Mouse (Mus musculus) thymus, postnatal 14 days (tissue): Measurements from ENCODE around the gene Hbb-bh1.
"Not testable (repeated sequence)": the region's sequence is repeated elsewhere in the genome, so short reads cannot be mapped to it uniquely, and the experiment has no call there.

Source experiments
- DNase-seq: peaks from one replicate; pipeline ENCODE4 v3.0.0; 2021

Gene Hbb-bh1

DNA sequence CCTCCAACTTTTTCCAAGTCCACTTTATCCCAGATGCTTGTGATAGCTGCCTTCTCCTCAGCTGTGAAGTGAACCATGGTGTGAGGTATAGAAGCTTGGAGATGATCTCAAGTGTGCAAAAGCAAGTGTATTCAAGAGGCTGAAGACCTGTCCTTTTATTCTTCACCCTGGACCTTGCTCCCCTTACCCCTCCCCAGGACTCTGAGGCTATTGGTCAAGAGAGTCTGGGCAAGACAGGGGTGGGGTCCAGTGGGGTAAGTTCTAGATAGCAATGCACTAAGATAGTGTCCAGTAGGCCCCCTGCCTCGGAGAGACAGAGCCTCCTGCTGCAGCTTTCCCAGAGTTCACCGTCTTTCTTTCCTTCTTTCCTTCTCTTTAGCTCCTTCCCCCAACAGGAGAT, at the start of gene Hbb-bh1:
Gene Hbb-bh1 (minus strand): TSS at position 131 of the 400 bp plus-strand sequence.
- DNase-seq = no peak

GRCm38 (mm10) chr7:103886152-103886551, 43.2 kb upstream of the Hbb-bh1 start, which contains the start of gene Olfr66:
Gene Olfr66, minus strand, starts transcription at chr7:103886252.
- DNase-seq = no peak

GRCm38 (mm10) chr7:103877093-103877492, 34.1 kb upstream of the Hbb-bh1 start:
- no peak for DNase-seq

GRCm38 (mm10) chr7:103874451-103874850, 31.5 kb upstream of the Hbb-bh1 start:
- DNase-seq = no peak

- no peak for DNase-seq
Observed at GRCm38 (mm10) chr7:103873064-103873463, 30.1 kb upstream of the Hbb-bh1 start.

GRCm38 (mm10) chr7:103870667-103871066, 27.7 kb upstream of the Hbb-bh1 start:
- DNase-seq = no peak

- DNase-seq = no peak
Observed at GRCm38 (mm10) chr7:103865716-103866115, 22.8 kb upstream of the Hbb-bh1 start.

- DNase-seq = no peak
Observed at GRCm38 (mm10) chr7:103861531-103861930, 18.6 kb upstream of the Hbb-bh1 start.

- DNase-seq = no peak
Observed at GRCm38 (mm10) chr7:103860855-103861254, 17.9 kb upstream of the Hbb-bh1 start.

- DNase-seq = no peak
Observed at GRCm38 (mm10) chr7:103859076-103859475, 16.1 kb upstream of the Hbb-bh1 start.

- no peak for DNase-seq
Observed at GRCm38 (mm10) chr7:103854669-103855068, 11.7 kb upstream of the Hbb-bh1 start.

DNA sequence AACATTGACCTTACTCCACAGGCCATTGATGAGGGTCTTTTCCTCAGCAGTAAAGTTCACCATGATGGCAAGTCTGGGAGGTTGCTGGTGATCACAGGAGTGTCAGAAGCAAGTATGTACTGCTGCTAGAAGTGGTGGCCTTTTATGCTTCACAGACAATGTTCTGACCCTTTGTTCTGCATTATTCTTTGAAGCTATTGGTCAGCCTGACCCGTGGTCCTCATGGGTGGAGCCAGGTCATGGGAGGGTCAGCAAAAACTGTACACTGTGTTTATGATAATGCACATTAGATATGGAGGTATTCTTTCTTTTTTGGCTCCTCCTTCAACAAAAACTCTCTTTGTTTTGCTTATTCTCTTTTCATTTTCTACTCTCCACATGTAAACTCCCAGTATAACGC, 10.1 kb upstream of the Hbb-bh1 start, which contains the start of gene Hbb-y:
Gene Hbb-y (minus strand): TSS at position 127 of the 400 bp plus-strand sequence.
- no peak for DNase-seq

DNA sequence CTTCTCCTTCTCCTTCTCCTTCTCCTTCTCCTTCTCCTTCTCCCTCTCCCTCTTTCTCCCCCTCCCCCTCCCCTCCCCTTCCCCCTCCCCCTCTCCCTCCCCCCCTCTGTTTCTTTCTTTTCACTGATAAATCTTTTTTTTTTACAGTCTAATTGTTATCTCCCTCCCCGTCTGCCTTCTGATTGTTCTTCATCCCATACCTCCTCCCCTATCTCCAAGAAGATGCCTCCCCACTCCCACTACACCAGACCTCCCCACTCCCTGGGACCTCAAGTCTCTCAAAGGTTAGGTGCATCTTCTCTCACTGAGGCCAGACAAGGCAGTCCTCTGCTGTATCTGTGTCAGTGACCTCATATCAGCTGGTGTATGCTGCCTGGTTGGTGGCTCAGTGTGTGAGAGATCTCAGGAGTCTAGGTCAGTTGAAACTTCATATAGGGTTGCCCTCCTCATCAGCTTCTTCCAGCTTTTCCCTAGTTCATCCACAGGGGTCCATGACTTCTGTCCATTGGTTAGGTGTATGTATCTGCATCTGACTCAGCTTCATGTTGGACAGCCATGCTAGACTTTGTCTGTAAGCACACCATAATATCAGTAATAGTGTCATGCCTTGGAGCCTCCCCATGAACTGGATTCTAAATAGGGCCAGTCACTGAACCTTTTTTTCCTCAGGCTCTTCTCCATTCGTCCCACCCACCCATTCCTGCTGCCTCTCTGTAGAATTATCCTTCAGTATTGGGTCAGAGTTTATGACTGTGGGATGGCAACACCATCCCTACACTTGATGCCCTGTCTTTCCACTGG, 1.8 kb upstream of the Hbb-bh1 start:
- no peak for DNase-seq

DNA sequence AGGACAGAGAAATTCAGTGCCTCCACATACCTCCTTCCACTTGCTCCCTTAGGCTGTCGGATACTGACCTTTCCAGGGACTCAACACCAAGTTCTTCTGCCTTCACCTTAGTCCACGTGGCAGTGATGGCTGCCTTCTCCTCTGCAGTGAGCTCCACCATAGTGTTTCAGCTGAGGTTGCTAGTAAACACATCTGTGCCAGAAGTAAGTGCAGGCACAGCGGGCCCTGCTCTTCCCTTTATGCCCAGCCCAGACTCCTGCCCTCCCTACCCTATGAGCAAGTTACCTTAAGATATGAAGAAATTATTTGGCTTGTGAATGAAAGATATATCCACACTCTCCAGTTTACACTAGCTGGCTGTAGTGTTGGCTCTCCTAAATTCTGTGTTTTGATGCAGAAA, 2.7 kb downstream of the Hbb-bh1 start, which contains the start of gene Hbb-bh2:
Gene Hbb-bh2 (minus strand): TSS at position 253 of the 400 bp plus-strand sequence.
- DNase-seq = no peak

GRCm38 (mm10) chr7:103827808-103828207, 15.2 kb downstream of the Hbb-bh1 start, which contains the start of gene Hbb-bs:
Gene Hbb-bs, minus strand, starts transcription at chr7:103828096.
- DNase-seq = no peak

DNA sequence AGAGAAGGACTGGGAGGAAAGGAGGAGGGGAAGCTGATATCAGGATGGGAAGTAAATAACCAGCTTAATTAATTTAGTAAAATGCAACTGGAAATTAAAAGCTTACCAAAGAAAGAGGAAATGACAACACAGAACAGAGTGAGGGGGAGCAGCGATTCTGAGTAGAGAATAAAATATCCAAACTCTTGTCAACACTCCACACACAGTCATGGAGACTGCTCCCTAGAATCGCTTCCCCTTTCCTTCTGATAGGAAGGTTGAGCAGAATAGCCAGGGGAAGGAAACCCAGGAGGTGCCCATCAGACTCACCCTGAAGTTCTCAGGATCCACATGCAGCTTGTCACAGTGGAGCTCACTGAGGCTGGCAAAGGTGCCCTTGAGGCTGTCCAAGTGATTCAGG, 15.8 kb downstream of the Hbb-bh1 start:
- DNase-seq = not testable (repeated sequence)

DNA sequence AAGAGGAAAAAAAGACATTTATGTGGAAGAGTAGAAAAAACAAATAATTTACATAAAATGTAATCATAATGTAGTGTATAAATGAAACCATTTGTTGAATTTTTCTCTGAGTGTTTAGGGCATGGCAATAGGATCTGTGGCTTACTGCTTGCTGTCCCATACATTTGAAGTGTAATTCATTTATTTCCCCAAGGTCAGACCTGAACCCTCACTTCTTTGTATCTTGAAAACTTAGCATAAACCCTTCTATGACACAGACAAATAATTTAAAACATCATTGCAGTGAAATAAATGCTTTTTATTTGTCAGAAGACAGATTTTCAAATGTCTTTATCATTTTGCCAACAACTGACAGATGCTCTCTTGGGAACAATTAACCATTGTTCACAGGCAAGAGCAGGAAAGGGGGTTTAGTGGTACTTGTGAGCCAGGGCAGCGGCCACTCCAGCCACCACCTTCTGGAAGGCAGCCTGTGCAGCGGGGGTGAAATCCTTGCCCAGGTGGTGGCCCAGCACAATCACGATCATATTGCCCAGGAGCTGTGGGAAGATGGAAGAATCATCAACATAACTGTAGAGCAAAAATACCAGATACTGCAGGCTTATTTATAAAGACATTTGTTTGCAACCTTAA, 16.6 kb downstream of the Hbb-bh1 start:
- no peak for DNase-seq

GRCm38 (mm10) chr7:103825536-103826254, 17.3 kb downstream of the Hbb-bh1 start:
- no peak for DNase-seq

GRCm38 (mm10) chr7:103824597-103824996, 18.4 kb downstream of the Hbb-bh1 start:
- DNase-seq = no peak

GRCm38 (mm10) chr7:103815085-103815484, 27.9 kb downstream of the Hbb-bh1 start:
- not testable (repeated sequence) for DNase-seq

DNA sequence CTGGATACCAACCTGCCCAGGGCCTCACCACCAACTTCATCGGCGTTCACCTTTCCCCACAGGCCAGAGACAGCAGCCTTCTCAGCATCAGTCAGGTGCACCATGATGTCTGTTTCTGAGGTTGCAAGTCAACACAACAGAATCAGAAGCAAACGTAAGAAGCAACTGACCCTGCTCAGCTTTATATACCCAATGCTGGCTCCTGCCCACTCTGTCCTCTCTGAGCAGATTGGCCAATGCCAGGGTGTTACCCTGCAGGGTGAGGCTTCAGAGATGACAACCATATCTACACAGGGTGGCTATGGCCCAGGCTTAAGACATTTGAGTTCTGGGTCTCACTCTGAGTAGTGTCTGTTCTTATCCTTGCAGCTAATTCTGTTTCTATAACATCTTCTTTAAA, 29.2 kb downstream of the Hbb-bh1 start, which contains the start of gene Hbb-bt:
Gene Hbb-bt (minus strand): TSS at position 231 of the 400 bp plus-strand sequence.
- no peak for DNase-seq

- not testable (repeated sequence) for DNase-seq
Observed at GRCm38 (mm10) chr7:103813152-103813551, 29.8 kb downstream of the Hbb-bh1 start.

DNA sequence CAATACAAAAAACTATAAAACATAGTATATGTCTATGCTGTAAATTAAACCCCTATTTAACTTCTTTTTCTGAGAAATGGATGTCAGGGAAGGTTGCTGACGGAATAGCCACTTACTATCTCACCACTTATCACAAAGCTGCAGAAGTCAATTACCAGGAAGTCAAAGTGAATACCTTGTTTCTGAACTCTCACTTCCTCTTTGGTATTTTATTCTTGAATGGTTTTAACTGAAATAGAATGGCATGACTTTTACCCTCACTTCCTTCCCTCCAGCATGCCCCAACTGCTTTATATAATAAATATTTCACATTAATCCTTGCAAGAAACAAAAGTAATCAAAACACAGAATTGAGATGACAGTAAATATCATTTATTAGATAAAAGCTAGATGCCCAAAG, 30.8 kb downstream of the Hbb-bh1 start:
- DNase-seq = no peak
